Mouse (Mus musculus) 416B (cell line): ENCODE results near the gene Gm20388.
"Not testable (repeated sequence)": the region's sequence is repeated elsewhere in the genome, so short reads cannot be mapped to it uniquely, and the experiment has no call there.

Source experiments
- DNase-seq: peaks from one replicate; pipeline ENCODE4 v3.0.0; 2011; ENCODE audit warnings: low read depth

The Gm20388 gene

DNA sequence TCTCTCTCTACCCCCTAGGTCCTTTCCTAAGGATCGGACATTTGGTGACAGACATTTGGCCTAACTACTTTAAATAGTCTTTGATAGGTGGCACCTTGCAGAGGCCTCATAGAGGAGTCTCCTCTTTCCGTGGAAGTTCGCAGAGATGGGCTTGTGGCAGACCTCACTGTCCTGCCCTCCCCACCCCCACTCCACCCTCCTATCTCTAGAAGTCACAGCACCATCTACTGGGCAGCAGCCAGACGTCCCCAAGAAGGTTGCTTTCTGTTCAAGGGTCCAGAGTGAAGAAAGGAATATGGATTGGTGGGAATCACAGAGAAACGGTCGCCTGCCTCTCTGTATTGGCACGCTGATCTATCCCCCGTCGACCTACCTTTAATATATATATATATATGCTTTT is 1482.5 kb downstream of the Gm20388 start:
- DNase-seq: peak; percentile 19

DNA sequence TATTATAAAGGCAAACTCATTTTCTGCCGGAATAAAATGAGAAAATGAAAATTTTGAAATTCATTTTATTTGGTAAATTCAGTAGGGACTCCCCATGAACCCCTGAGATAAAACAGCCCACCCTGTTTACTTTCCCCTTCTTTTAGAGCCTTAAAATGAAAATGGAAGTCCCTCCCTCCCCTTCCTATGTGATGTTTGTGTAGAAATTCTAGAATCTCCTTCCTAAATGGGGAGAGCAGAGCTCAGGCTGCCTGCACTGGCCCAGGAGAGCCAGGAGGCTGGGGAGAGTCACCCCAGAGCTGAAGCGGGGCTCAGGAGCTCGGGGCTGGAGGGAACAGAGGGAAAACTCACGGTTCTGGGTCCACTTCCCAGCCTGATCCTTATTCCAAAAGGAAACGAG is 1484.0 kb downstream of the Gm20388 start:
- DNase-seq: no peak

DNA sequence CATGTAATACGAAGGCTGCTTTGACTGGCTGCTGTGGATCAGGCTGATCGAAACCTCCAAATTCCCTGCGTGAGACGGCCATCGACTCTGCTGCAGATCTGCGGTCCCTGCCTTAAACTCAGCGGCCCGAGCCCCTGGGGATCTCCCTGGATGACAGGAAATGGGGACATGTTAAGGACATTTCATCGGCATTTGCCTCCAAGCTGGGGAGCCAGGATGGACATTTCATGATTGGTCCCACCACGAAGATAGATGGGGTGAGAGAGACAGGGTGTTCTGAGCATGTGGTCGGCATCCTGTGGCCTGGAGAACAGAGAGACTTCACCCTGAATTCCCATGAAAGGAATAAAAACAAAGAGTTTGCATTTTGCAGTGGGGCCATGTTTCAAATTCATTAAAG is 1484.7 kb downstream of the Gm20388 start:
- no peak for DNase-seq

DNA sequence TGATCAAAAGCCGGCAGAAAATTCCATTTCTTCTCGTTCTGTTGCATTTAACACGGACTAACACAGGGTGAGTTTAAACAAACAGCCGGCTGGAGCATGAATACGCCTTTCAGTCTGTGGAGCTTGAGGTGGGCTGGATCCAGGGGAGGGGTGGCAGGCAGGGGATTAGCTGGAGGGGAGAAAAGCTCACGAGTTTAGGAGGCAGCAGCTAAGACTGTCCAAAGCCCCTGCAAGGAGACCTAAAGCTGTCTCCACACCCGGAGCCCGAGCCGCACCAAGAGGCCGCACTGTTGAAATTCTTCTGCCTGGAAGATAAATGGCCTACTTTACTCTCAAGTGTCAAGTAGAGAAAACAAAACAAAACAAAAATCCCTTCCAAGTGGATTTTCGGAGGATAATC is 1485.5 kb downstream of the Gm20388 start:
- DNase-seq: no peak

DNA sequence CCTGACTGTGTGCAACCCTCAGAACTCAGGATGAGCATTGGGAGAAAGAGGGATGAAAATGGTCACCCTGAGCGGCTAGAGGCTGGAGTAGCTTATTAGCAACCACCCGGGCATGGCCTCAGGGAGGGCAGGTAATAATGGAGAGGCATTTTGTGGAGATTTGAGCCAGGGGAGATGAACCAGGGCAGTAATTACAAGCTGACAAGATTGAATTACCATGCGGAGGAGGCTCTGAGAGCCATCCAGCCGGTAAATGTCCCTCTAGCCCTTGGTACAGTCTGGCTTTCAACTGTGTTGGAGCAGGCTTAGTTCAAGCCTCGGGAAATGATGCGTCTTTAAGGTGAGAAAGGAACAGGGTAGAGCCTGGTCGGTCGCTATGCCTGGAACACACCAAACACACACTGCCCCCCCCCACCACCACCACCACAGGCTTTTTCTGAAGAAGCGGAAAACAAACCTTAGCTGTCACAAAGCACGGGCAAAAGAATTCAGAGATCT is 1486.6 kb downstream of the Gm20388 start:
- no peak for DNase-seq

DNA sequence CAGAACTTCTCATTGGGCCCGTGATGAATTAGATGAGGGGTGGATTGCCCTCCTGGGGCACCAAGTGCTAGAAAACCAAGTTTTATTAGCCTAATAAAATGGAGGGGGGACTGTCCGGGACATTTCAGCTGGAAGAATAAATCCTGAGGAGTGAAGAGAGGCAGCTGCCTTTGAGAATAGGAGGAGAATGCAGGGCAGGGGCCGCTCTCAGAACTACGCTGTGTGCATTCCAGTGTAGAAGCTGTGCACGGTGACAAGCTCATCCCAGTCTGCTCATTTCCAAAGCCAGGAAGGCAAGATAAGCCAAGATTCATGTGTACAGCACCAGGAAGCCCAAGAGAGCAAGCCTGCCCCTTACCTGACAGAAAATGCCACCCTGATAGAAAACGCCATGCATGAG is 1487.4 kb downstream of the Gm20388 start:
- DNase-seq: no peak

DNA sequence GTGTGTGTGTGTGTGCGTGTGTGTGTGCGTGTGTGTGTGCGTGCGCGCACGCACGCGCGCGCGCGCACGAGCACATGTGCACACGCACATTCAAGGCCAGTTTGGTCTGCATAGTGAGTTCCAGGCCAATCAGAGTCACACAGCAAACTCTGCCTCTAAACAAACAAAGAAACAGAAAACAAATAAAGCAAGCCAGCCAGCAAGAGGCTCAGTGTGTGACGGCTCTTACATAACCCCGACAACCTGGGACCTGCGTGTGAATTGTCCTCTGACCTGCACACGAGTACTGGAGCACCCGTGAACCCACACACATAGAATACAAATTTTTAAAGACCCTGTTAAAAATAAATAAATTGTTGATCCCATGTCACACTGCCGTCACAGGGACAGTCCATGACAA is 1488.1 kb downstream of the Gm20388 start:
- no peak for DNase-seq

DNA sequence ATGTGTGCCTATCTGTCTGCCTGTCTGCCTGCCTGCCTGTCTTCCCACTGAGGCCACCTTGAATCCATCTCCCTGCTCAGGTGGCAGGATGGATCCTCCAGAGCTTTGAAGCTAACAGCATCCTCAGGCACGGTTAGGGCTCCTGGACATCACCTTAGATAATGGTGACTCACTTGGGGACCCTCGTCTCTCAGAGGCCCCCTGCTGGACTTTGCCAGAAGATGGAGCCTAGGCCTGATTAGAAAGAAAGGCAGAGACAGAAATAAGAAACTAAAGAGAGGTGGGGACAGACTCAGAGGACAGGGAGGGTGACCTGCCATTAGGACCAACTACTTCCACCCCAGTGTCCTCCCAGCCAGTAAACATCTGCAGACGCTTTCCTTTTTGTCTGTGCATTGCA is 1488.5 kb downstream of the Gm20388 start:
- DNase-seq: no peak

DNA sequence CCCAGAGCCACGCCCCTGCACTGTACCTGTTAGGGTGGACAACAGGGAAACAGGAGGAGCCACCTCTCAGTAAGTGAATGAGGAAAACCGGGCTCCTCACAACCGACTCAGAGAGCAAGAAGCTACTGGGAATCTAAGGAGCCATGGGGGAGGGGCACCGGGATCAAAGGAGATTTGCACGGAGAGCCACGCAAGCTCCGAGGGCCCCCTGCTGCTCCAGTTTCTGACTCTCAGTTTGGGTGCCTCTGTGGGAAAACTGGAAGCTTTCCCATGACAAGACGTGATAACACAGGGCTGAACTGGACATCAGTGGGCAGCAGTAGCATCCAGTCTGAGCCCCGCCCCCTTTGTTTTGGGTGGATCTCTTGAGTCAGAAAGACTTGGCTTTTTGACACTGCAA is 1489.9 kb downstream of the Gm20388 start:
- no peak for DNase-seq

DNA sequence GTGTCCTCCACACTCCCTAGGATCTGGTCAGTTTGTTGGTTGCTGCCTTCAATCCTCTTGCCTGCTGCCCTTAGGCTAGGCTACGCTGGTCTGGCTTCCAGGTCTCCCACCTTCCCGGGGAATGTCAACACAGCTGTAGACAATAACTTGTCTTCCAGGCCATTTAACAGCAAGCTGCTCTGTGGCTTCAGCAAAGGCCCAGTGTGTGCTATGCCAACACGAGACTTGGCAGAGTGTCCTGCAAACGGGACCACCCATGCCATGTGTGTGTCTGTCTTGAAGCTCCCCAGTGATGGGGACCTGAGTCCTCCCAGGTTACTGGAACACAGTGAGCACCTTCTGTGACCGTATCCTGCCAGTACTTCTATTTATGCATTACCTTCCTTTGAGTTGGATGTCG is 1493.2 kb downstream of the Gm20388 start:
- no peak for DNase-seq

DNA sequence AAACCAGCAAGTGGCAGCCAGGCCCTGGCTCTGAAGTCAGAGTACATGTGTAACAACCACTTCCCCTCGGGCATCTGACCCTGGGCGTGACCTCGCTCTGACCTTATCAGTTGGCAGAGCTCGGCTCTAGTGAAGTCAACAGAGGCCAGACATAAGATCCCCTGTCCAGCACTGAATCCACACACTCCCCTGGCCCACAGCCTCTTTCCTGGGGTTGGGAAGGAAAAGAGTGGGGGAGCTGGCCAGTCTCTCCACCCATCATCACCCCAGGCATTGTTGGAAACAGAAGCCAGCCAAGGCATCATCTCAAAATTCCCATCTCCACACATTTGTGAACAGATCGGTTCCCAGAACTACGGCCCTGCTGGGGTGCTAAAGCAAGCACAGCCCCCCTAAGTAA is 1507.4 kb downstream of the Gm20388 start:
- DNase-seq: peak; percentile 22

DNA sequence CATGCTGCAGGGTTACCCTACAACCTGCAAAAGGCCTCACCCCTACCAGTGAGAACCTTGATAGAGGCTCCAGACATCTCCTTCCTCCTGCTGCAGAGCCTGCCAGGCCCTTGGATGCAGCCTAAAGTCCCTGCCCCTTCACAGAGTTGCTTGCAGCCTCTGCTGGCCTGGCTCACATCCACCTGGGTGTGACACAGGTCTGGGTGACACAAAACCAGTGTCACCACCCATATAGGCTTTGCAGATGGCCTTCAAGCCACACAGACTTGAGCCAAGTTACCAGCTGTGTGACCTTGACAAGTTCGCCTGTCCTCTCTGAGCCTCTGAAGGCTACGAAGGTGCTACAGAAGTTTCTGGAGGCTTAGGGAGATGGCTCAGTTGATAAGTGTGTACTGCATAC is 1508.9 kb downstream of the Gm20388 start:
- DNase-seq: no peak

DNA sequence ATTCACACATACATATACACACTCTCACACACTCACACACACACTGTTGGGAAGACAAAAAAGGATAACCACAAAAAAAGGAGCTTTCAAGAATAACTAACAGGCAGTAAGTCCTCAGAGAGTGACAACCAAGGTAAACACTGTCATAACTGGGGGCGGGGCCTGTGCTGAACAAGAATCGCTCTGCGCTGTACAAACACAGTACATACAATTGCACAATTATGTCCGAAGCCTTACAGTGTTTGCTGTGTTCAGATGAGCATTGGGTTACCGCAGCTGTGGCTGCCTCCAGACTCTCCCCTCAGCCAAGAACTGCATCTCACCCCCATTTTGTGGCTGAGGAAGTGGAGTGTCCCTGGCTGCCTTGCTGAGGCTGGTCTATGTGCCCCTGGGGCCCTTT is 1510.4 kb downstream of the Gm20388 start:
- DNase-seq: no peak

DNA sequence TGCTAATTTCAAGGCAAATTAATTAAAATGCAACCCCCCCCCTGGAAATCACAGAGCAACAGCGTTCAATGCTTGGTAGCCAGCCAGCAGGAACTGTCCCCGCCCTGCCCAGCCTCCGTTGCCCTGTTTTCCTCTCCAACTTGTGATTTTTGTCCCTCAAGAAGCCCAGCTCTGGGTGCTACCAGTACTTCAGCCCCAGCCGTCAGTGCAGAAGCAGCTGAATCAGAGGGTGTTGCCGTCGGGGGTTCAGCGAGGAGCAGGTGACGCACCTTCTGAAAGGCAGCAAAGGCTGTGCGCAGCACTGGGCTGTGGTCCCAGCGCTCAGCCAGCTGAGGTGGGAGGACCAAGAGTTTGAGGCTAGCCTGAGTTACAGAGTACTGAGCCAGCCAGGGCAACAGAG is 1513.4 kb downstream of the Gm20388 start:
- DNase-seq: no peak

DNA sequence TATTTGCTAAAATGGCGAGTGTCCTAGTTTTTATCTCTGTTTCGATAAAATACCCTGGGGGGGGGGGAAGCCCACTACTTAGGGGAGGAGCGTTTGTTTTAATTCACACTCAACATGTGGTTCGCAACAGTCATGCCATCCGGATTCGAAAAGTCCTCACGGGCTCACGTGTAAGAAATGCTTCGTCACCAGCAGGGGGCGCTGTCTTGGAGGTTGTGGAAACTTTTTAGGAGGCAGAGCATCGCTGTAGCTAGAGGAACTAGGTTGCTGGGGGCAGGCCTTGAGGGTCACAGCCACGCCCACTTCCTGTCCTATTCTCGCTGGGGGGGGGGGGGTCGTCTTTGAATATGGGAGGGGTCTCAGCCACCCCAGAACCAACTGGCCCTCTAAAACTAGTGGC is 1514.0 kb downstream of the Gm20388 start:
- peak; percentile 50 for DNase-seq

DNA sequence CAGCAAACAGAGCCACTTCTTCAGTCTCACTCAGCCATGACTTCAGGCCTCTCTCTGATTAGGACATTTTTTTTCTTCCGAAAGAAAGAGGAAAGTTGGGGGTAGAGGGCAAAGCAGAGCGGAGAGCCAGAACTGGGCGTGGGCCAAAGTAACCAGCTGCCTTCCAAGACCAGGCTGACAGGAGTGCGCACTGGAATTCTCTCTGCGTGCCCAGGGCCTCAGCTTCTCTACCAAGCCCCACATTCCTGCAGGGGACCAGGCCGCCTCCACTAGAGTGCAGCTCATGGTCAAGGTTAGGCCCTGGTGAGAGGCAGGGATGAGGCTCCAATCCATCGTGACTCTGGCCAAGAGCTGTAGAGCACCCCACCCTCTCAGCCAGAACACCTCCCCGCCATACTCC is 1520.9 kb downstream of the Gm20388 start:
- no peak for DNase-seq

DNA sequence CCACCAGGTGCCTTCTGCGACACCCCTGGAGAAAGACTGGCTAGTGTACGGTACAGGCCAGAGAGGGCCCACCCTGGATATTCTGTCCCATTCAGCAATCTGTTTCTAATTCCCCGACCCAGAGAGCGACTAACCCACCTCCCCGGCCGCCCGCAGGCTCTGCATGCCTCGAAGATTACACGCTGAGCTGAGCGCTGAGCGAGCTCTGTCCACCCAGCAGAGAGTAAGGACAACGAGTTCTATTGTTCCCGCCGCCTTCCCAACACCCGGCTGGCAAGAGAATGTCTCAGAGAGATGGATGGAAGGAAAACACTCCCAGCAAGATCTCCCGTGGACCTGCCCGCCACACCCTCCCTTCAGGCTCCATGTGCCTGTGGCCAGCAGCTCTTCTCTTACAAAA is 1522.8 kb downstream of the Gm20388 start:
- no peak for DNase-seq

DNA sequence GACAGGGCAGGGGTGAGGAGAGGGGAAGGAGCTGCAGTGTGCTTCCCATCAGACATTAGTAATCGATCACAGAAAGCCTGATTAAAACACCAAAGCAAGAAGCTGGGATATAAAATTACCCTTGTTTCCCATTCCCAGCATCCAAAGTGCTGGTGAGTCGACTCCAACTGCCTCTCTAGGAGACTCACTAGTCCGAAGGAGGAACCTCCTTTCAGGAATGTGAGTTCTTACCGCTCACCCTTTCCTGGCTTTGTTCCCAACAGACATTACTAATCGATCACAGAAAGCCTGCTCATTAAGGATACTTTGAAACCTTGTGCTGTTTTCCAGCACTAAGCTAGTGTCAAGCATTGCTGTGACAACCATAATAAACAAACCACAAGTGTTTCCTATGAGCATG is 1526.0 kb downstream of the Gm20388 start:
- DNase-seq: peak; percentile 32

DNA sequence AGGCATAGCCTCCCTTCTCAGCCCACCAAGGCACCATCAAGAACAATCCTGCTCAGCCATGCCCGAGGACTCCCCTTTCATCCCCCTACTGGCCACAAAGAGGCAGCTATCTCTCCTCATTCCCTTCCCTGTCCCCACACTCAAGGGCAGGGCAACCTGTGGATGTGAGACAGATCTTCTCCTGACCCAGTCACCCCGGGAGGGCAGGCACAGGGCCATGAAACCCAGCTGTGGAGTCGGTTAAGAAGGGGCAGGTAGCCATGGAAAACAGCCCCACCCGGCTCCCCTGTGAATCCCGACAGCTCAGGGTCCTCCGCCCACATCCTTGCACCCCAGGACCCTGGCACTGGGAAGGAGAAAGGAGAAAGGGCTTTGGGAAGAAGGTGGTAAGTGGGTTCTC is 1526.9 kb downstream of the Gm20388 start:
- DNase-seq: no peak

DNA sequence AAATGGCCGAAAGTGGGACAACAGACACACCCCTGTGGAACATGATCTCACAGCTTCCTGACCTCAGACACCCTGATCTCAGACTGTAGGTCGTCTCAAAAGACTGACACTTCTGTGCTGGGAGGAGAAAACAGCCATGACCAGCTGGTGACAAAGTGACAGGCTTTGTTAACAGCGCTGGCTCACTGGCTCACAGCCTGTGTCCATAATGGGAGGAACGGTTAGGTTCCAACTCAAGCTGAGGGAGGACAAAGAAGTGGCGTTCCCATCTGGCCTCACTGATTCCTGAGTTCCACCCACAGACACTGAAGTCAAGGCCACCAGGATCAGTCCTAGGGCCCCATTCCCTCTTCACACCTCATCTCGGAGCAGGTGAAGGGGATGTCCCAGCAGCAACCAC is 1527.5 kb downstream of the Gm20388 start:
- no peak for DNase-seq

DNA sequence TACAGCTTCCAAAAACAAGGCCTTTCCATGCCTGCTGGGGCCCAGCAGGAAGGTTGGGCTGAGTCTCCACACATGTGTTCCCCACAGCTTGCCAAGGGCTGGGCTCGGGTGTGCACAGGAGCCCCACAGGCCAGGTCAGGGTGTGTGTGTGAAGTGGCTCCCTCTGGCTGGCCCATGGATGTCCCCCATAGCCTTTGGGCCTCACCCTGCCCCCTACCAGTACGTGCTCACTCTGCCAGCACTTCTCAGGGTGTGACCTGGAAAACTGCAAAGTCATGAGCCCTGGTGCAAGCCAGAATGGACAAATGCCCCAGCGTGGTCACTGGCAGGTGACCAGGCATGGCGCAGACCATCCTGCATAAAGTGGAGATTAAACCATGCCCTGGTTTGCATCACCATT is 1528.7 kb downstream of the Gm20388 start:
- no peak for DNase-seq

DNA sequence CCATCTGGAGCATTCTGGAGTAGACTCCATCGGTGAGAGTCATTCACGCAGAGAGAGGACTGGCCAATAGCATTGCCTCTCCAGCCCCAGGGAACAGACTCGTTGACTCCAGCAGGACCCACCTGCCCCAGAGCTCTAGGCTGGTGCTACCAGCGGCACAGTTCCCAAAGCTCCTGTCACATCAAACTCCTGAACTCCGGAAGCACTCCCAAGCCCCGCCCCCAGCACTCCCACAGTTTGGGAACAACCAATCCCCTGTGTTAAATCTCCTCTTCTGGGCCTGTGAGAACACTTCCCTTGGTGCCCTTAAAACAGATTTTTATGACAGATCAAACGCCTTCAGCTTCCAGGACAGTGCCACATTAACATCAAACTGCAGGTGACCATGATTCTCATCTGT is 1532.7 kb downstream of the Gm20388 start:
- DNase-seq: no peak

DNA sequence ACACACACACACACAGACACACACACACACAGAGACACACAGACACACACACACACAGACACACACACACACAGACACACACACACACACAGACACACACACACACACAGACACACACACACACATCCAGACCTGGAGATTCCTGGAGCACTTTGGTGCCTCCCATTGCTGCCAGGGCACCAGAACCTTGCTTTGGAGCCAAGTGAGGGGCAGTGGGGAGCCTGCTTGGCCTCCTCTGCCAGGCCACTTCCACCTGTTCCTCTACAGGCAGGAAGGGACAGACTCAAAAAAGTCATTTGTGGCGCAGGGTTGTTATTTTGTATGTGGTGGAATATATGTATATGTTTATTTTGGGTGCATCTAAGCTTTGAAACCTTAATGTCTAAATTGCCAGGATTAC is 1533.9 kb downstream of the Gm20388 start:
- not testable (repeated sequence) for DNase-seq

DNA sequence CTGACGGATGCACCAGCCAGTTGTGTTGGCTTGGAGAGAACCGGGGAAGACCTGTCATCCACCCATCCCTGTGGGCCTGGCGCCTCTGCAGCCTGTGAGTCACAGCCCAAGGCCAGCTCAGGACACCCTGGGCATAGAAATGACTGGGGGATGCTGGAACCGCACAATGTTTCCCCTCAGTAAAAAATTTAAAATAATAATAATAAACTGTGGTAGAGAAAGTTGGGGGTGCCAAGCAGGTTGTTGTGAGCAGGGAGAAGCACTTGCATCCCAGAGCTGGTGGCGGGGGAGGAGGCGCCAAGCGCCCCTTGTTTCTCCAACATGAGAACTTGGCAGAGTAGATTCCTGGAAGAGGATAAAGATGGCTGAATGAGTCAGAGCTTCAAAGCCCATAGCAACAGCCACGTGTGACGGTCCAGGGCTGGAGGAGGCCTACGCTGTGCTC is 1534.4 kb downstream of the Gm20388 start:
- no peak for DNase-seq

DNA sequence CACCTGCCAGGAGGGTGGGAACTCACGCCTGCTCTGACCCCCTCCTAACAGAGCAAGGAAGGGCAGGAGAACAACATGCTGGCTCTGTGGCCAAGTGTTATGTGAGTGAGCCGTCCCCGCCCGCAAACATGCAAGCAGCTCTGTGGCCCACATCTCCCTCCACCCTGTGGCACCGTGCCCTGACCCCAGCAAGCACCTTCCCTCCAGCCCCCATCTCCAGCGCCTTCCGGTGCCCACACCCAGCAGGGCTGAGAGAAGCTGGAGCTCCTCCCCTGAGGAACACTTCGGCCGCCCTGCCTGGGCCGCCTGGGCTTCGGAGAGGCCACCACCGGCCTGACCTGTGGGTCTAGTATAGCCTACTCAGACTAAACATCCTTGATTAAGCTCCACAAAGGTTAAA is 1535.5 kb downstream of the Gm20388 start:
- no peak for DNase-seq
